Mouse (Mus musculus): Measurements from ENCODE around the gene Josd1.
A peak's percentile ranks its signal among the peaks of the same experiment; 100 is the strongest.

Gene Josd1

GRCm38 (mm10) chr15:79687646-79688267, at the start of gene Josd1:
Gene Josd1, minus strand, starts transcription at chr15:79687919.
- DNase-seq (ENCODE audit: low read depth, low spot score): peak; percentile 98

GRCm38 (mm10) chr15:79734311-79734710, 46.6 kb upstream of the Josd1 start:
- no peak for DNase-seq (ENCODE audit: low read depth, low spot score)

- no peak for DNase-seq (ENCODE audit: low read depth, low spot score)
Measured at GRCm38 (mm10) chr15:79733640-79734039, 45.9 kb upstream of the Josd1 start.

- no peak for DNase-seq (ENCODE audit: low read depth, low spot score)
Measured at GRCm38 (mm10) chr15:79733192-79733591, 45.5 kb upstream of the Josd1 start.

- no peak for DNase-seq (ENCODE audit: low read depth, low spot score)
Measured at GRCm38 (mm10) chr15:79731554-79731953, 43.8 kb upstream of the Josd1 start.

GRCm38 (mm10) chr15:79728731-79729388, 41.1 kb upstream of the Josd1 start:
- no peak for DNase-seq (ENCODE audit: low read depth, low spot score)

- DNase-seq (ENCODE audit: low read depth, low spot score): no peak
Measured at GRCm38 (mm10) chr15:79728311-79728710, 40.6 kb upstream of the Josd1 start.

- DNase-seq (ENCODE audit: low read depth, low spot score): no peak
Measured at GRCm38 (mm10) chr15:79727840-79728239, 40.1 kb upstream of the Josd1 start.

- DNase-seq (ENCODE audit: low read depth, low spot score): no peak
Measured at GRCm38 (mm10) chr15:79725190-79725789, 37.6 kb upstream of the Josd1 start.

- peak; percentile 30 for DNase-seq (ENCODE audit: low read depth, low spot score)
Measured at GRCm38 (mm10) chr15:79723439-79723838, 35.7 kb upstream of the Josd1 start.

GRCm38 (mm10) chr15:79720796-79721195, 33.1 kb upstream of the Josd1 start:
- DNase-seq (ENCODE audit: low read depth, low spot score): no peak

- no peak for DNase-seq (ENCODE audit: low read depth, low spot score)
Measured at GRCm38 (mm10) chr15:79720267-79720666, 32.5 kb upstream of the Josd1 start.

- no peak for DNase-seq (ENCODE audit: low read depth, low spot score)
Measured at GRCm38 (mm10) chr15:79716710-79717109, 29.0 kb upstream of the Josd1 start.

GRCm38 (mm10) chr15:79715646-79716045, 27.9 kb upstream of the Josd1 start:
- DNase-seq (ENCODE audit: low read depth, low spot score): no peak

GRCm38 (mm10) chr15:79708229-79708822, 20.6 kb upstream of the Josd1 start:
- peak; percentile 35 for DNase-seq (ENCODE audit: low read depth, low spot score)

- DNase-seq (ENCODE audit: low read depth, low spot score): no peak
Measured at GRCm38 (mm10) chr15:79706603-79707214, 19.0 kb upstream of the Josd1 start.

- peak; percentile 40 for DNase-seq (ENCODE audit: low read depth, low spot score)
Measured at GRCm38 (mm10) chr15:79697558-79698187, 10.0 kb upstream of the Josd1 start.

- no peak for DNase-seq (ENCODE audit: low read depth, low spot score)
Measured at GRCm38 (mm10) chr15:79697011-79697410, 9.3 kb upstream of the Josd1 start.

GRCm38 (mm10) chr15:79696508-79696907, 8.8 kb upstream of the Josd1 start:
- no peak for DNase-seq (ENCODE audit: low read depth, low spot score)

- DNase-seq (ENCODE audit: low read depth, low spot score): no peak
Measured at GRCm38 (mm10) chr15:79695516-79695915, 7.8 kb upstream of the Josd1 start.

GRCm38 (mm10) chr15:79694512-79694911, 6.8 kb upstream of the Josd1 start:
- DNase-seq (ENCODE audit: low read depth, low spot score): no peak

- DNase-seq (ENCODE audit: low read depth, low spot score): no peak
Measured at GRCm38 (mm10) chr15:79693740-79694139, 6.0 kb upstream of the Josd1 start.

Data from ZHBTc4 (cell line).